Mouse (Mus musculus) midbrain, embryonic 12.5 days (tissue): ENCODE data around the gene Ntn3. TPM values are rescaled to one million over a fixed set of nuclear protein-coding genes. Genes with fewer than 3 reads are reported as not detected.

Experiments
- ATAC-seq: fragments of 200-750 bp; cut with Nextera tagmentation; 2 replicates; pipeline ENCODE4 v1.8.0; 2017; ENCODE audit warnings: low read depth, moderate TSS enrichment, moderate library complexity; ENCODE audit not compliant: low FRiP score
- H3K27ac ChIP-seq: fragments of 300-500 bp; sonication (generic); replicated peaks from 2 replicates; pipeline ENCODE4 v1.5.1; 2016; ENCODE audit warnings: mild to moderate bottlenecking
- H3K27me3 ChIP-seq: fragments of 300-500 bp; sonication (generic); 2 replicates; pipeline ENCODE4 v1.6.1; 2016; ENCODE audit warnings: mild to moderate bottlenecking
- H3K36me3 ChIP-seq: fragments of 300-500 bp; sonication (generic); 2 replicates; pipeline ENCODE4 v1.6.1; 2016
- H3K4me1 ChIP-seq: fragments of 300-500 bp; sonication (generic); 2 replicates; pipeline ENCODE4 v1.6.1; 2016
- H3K4me2 ChIP-seq: fragments of 300-500 bp; sonication (generic); replicated peaks from 2 replicates; pipeline ENCODE4 v1.6.1; 2016; ENCODE audit warnings: mild to moderate bottlenecking, moderate library complexity
- H3K4me3 ChIP-seq: fragments of 300-500 bp; sonication (generic); 2 replicates; pipeline ENCODE4 v1.5.1; 2016; ENCODE audit warnings: mild to moderate bottlenecking
- H3K9ac ChIP-seq: fragments of 300-500 bp; sonication (generic); replicated peaks from 2 replicates; pipeline ENCODE4 v1.6.1; 2016; ENCODE audit warnings: mild to moderate bottlenecking, moderate library complexity
- H3K9me3 ChIP-seq: fragments of 300-500 bp; sonication (generic); 2 replicates; pipeline ENCODE4 v1.6.1; 2016; ENCODE audit warnings: mild to moderate bottlenecking
- WGBS: fragments of 180-500 bp; shearing (Covaris S2); methylation state at CpG from one replicate; pipeline ENCODE4 v1.1.7; 2016; 5-methylcytosine and 5-hydroxymethylcytosine counted together
- polyA plus RNA-seq: library from polyadenylated mRNA; unstranded; fragments of >200 nt; fragmentation: Nextera tagmentation; extraction: Ambion mirVana; gene quantifications from 2 replicates; pipeline ENCODE4 v1.2.1, GENCODE M21; 2016

Gene Ntn3
- polyA plus RNA-seq, 1 experiment from 2014 or later: 6.9 TPM

DNA sequence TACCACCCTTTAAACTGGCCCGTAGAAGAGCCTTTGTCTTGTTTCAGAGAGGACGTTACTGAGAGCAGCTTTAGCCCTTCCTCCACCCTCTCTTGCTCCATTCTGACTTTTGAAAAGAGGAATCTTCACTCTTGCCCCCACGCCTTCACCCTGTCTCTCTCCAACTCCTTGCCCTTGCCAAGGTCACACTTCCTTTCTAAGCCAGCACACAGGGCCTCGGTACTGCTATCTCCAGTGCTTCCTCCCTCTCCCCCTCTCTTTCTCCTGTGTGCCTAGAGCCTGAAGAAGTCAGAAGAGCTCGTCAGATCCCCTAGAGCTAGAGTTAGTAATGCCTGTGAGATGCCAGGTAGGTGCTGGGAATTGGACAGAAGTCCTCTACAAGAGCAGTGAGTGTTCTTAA lies 38.6 kb downstream of the Ntn3 start:
- no peak overlapping the region for H3K27ac ChIP-seq
- H3K4me1 ChIP-seq: peaks cover 19% of the 10 kb centered on the region
- no peak overlapping the region for H3K4me2 ChIP-seq
- no peaks in the 10 kb centered on the region for H3K9me3 ChIP-seq
- no peak overlapping the region for H3K9ac ChIP-seq
- ATAC-seq: no peak
- H3K4me3 ChIP-seq: no peak overlapping the region
- H3K27me3 ChIP-seq: no peaks in the 10 kb centered on the region
- WGBS: 84% methylated on average over 5 of the region's 5 CpGs
- H3K36me3 ChIP-seq: peaks cover 12% of the 10 kb centered on the region

DNA sequence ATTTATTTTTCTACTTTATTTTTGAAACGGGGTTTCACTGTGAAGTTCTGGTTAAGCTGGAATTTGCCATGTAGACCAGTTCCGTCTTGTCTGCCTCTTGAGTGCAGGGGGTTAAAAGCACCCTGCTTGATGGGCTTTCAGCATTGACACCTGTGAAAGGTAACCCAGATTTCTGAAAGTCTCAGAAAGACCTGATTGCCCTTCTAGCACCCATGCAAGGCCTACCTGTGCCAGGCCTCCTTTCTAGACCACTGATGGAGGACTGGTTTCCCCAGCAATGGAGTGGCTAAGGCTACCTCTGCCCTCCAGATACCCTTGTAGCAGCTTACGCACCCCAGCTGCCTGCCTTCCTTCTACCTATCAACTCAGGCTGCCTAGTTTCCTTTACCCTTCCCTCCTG lies 39.2 kb downstream of the Ntn3 start:
- peak overlapping the region; percentile 89 for H3K4me2 ChIP-seq
- 67% methylated on average over 3 of the region's 3 CpGs for WGBS

DNA sequence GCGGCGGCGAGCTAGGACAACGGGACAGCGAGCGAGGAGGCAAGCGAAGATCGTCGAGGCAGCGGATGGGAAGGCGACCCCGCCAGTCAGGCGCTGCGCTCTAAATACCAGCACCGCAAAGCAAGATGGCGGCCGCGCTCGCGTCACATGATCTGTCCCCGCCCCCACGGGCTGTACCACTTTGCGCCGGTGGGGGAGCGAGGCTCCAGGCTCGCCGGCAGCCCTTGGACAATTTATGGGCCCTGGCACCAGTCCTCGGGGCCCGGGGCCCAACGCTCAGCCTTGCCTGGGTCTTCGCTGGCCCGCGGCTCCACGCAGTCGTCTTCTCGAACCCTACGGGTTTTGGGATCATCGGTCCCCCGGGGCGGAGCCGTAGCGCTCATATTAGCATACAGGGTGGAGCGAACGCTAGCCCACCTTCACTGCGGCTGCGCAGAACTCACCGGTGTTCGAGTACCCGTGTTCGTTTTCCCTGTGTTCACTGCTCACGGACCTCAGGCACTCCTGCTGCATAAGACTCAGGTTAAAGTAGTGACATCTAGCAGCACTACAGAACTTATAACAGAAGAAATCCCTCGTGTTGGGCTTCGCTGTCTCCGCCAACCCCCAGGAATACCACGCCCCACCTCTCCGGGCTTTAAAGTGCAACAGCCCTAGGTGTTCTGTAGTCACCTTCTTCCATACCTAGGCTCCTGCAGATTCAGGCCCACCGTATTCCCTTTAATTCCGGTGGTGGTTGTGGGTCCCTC lies 39.8 kb downstream of the Ntn3 start, which contains the start of gene Atp6v0c:
Gene Atp6v0c, minus strand, starts transcription at position 386 of the 749 bp plus-strand sequence.
- Histone ChIP-seq H3K27me3 (no peaks in the 10 kb centered on the region), H3K4me2 (peak within 1 kb of the TSS; percentile 89), H3K4me1 (peaks cover 23% of the 10 kb centered on the region), H3K9me3 (no peaks in the 10 kb centered on the region), H3K36me3 (peaks cover 20% of the 10 kb centered on the region), H3K27ac (peak within 1 kb of the TSS; percentile 97), H3K4me3 (peak within 1 kb of the TSS; percentile 95), H3K9ac (peak within 1 kb of the TSS; percentile 94)
- peak; percentile 87 for ATAC-seq
- under 1% methylated on average over 51 of the region's 58 CpGs for whole genome bisulfite sequencing

More for the DNA sequence above, 39.2 kb downstream of the Ntn3 start:
- no peak for ATAC-seq
- no peaks in the 10 kb centered on the region for H3K27me3 ChIP-seq
- H3K4me1 ChIP-seq: peaks cover 19% of the 10 kb centered on the region
- no peaks in the 10 kb centered on the region for H3K9me3 ChIP-seq
- H3K4me3 ChIP-seq: peak overlapping the region; percentile 95
- H3K27ac ChIP-seq: no peak overlapping the region
- H3K9ac ChIP-seq: peak overlapping the region; percentile 94; the same call in 1 of the 2 replicates
- H3K36me3 ChIP-seq: peaks cover 15% of the 10 kb centered on the region

DNA sequence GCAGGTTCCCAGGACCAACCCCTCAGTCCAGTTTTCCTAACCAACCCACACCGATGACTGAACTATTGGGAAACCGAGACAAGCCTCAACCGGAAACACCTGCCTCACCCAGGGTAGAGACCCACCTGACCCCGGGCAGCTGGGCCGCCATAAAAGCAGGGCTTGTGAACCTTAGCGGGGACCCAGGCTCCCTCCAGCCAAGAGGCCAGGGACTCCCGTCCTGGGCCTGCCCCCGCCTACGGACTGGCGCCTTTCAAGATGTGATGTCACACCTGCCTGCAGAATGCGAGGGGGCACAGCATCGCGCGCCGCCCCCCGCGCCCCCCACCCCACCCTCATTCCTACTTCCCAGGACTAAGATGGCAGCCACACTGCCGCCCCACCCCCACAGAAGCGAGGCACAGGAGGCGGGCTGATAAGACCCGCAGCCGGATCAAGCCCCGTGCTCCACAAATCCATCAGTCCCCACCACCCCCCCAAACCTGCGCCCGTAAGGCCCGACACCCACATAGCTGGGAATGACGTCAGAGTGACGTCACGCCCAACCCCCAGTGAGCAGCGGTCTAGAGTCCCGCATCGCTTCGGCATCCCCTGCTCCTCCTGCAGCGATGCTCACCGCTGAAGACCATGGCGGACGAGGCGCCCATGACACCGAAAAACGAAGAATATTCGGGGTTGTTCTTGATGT lies 40.6 kb downstream of the Ntn3 start:
- no peaks in the 10 kb centered on the region for H3K27me3 ChIP-seq
- peaks cover 23% of the 10 kb centered on the region for H3K4me1 ChIP-seq
- no peaks in the 10 kb centered on the region for H3K9me3 ChIP-seq
- peak overlapping the region; percentile 89 for H3K4me2 ChIP-seq
- peak overlapping the region; percentile 97 for H3K27ac ChIP-seq
- WGBS: under 1% methylated on average over 37 of the region's 41 CpGs
- H3K4me3 ChIP-seq: peak overlapping the region; percentile 95
- peak; percentile 64 for ATAC-seq
- H3K9ac ChIP-seq: peak overlapping the region; percentile 94
- H3K36me3 ChIP-seq: peaks cover 20% of the 10 kb centered on the region

DNA sequence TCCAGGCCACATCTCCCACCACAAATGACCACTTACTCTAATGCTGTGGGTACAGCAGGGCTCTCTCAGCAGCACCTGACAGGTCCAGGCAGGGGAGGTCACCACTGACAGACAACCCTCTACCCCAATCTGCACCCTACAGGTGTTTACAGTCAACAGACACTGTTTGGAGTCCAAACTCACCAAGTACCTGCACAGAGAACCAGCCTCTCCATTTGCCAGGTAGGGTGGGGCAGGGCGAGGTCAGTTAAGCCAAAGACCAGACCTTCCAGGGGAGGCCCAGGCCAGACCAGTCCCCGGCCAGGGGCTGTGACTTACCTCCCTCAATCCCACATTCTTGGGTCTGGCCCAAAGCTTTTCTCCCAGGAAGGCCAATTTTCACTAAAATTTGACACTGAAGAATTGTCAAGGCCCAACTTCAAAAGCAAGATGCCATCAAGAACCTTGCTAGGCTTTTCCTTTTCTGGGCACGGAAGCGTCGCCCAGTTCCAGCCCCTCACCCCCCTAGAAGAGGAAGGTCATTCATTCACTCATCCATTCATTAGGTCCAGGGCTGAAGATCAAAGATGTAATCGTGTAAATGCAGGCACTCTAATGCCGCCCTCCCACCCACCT lies 41.3 kb downstream of the Ntn3 start:
- no peak for ATAC-seq
- Histone ChIP-seq H3K4me3 (peak overlapping the region; percentile 95), H3K27me3 (no peaks in the 10 kb centered on the region), H3K9me3 (no peaks in the 10 kb centered on the region), H3K4me2 (peak overlapping the region; percentile 89), H3K36me3 (peaks cover 20% of the 10 kb centered on the region), H3K4me1 (peaks cover 25% of the 10 kb centered on the region), H3K9ac (peak overlapping the region; percentile 94), H3K27ac (peak overlapping the region; percentile 97)
- WGBS: 62% methylated on average over 7 of the region's 7 CpGs

DNA sequence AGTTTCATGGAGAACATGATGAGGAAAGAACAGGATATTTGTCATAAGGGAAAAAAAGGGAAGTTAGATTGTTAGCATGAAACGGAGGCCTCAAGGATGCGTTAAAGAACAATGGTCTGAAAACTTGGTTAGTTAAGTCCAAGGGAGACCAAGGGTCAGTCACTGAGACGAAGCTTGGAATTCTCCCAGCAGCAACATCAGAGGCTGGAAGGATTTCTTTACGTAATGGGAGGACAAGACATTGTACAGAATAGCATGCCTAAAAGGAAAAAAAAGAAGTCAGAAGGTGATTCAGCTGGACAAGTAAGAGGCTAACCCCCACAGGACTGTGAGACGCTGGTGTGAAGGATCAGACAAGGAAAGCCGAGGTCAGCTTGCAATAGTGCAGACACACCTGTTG lies 42.2 kb downstream of the Ntn3 start:
- WGBS: 91% methylated on average over 6 of the region's 6 CpGs
- H3K4me3 ChIP-seq: peak overlapping the region; percentile 95; the same call in 1 of the 2 replicates
- H3K36me3 ChIP-seq: peaks cover 20% of the 10 kb centered on the region
- no peaks in the 10 kb centered on the region for H3K27me3 ChIP-seq
- no peaks in the 10 kb centered on the region for H3K9me3 ChIP-seq
- no peak overlapping the region for H3K4me2 ChIP-seq
- H3K4me1 ChIP-seq: peaks cover 34% of the 10 kb centered on the region
- ATAC-seq: no peak
- H3K27ac ChIP-seq: no peak overlapping the region
- H3K9ac ChIP-seq: no peak overlapping the region

DNA sequence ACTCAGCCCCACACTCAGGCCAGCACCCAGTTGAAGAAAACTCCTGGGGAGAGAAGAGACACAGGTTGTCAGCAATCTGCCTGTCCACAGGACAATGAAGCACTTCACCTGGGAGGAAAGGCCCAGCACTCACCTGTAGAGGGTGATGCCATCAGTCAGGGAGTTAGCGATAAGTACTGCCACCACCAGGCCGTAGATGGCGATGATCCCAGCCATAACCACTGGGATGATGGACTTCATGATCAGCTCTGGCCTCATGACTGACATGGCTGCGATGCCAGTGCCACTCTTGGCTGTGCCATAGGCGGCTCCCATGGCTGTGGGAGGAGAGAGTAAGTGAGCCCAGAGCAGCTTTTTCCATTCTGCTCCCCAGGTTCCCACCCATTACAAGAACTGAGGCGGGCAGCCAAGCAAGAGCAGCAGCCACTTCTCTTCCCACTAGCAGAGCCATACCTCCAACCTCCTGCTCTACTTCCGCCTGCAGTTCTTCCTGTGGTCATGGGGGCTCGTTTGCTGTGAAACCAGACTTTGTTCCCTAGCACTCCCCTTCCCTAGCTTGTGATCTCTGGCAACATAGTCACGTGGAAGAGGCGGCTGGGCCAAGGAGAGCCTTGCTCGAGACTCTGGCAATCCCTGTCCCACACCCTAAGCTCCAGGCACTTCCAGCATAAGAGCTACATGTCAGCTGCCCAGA lies 44.6 kb downstream of the Ntn3 start:
- Histone ChIP-seq H3K9me3 (no peaks in the 10 kb centered on the region), H3K27ac (no peak overlapping the region), H3K36me3 (peaks cover 20% of the 10 kb centered on the region), H3K9ac (no peak overlapping the region), H3K27me3 (no peaks in the 10 kb centered on the region), H3K4me3 (no peak overlapping the region), H3K4me2 (no peak overlapping the region), H3K4me1 (peaks cover 29% of the 10 kb centered on the region)
- 80% methylated on average over 11 of the region's 11 CpGs for WGBS
- no peak for ATAC-seq

DNA sequence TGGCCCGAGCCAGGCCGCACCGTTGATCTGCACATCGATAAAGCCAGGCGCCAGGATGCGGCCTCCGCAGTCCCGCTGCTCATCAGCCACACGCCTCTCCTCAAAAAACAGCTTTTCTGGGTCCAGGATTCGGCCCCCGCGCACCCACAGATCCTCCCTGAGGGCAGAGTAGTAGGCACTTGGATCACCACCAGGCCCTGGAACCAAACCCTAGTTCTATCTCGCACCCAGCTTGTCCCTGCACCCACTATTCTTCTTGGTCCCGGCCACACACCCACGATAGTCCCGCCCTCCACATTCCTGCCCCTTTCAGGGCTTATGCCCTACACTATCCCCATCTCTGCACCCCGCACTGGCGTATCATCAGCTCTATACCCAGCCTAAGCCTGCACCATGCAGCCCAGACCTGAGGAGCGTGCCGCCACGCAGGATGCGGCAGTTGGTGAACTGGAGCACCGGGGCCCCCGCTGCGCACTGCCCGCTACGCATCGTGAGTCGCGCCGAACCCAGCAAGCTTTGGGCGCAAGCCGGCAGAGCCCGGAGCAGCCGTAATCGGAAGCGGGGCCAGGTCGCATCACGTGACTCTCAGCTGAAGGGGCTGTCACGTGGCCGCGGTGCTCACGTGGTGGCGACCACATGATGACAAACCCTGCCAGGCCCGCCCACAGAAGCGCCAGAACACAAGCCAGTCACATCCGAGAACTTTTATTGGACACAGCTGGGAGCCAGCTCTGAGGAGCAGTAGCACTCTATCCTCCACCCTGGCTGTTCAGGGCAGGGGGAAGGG lies 46.0 kb downstream of the Ntn3 start, which contains the start of gene Amdhd2:
Gene Amdhd2, minus strand, starts transcription at position 591 of the 787 bp plus-strand sequence.
- Histone ChIP-seq H3K9ac (peak within 1 kb of the TSS; percentile 80), H3K4me2 (peak within 1 kb of the TSS; percentile 98), H3K36me3 (peaks cover 20% of the 10 kb centered on the region), H3K27me3 (no peaks in the 10 kb centered on the region), H3K4me1 (peaks cover 26% of the 10 kb centered on the region), H3K9me3 (no peaks in the 10 kb centered on the region), H3K27ac (peak within 1 kb of the TSS; percentile 84), H3K4me3 (peak within 1 kb of the TSS; percentile 77)
- WGBS: 1% methylated on average over 47 of the region's 47 CpGs
- peak; percentile 92 for ATAC-seq

DNA sequence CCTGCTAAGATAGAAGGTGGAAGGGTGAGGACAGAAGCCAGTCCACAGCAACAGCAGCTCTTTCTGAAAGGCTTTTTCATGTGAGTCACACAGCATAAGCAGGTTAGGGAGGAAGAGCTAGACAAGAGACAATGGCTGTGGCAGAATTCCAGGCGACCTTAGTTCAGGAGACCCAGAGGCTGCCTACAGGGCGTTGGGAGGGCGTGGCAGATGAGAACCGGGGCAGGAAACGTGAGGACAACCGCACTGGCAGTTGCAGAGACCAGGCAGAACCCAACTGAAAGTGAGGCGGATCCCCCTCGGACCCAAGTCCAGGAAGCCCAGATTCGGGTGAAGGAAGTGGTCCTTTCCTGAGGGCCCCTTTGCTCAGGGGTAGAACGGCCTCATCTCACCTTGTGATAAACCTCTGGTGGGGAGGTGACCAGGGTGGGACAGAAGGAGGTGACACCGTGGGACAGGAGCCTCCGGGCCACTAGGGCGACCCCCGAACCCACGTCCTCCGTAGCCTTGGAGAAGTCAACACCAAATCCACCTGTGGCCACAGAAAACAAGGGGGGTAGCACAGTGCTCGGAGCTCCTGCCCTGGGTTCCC lies 46.7 kb downstream of the Ntn3 start:
- WGBS: 39% methylated on average over 17 of the region's 17 CpGs
- no peaks in the 10 kb centered on the region for H3K27me3 ChIP-seq
- H3K9ac ChIP-seq: peak overlapping the region; percentile 80
- peak; percentile 34 for ATAC-seq
- H3K4me1 ChIP-seq: peaks cover 19% of the 10 kb centered on the region
- H3K4me2 ChIP-seq: peak overlapping the region; percentile 98
- peaks cover 25% of the 10 kb centered on the region for H3K36me3 ChIP-seq
- peak overlapping the region; percentile 77 for H3K4me3 ChIP-seq
- no peak overlapping the region; the same call in 1 of the 2 replicates for H3K27ac ChIP-seq
- no peaks in the 10 kb centered on the region for H3K9me3 ChIP-seq

DNA sequence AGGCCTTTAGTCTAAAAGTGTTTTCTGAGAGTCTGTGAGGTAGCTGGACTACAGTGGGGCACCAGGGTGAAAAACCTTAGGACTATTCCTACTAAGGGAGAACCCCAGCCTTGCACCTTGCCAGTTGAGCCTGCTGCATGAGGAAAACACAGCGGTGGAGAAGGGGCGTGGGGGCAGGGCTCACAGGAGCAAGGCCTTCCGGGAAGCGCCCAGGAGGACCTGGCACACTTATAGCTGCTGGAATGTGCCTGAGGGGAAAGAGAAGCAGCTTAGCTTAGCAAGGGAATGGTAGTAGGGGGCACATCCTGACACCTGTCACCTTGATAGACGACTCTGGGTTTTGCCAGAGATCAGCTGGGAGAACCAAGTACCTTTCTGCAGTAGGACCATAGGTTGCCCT lies 47.9 kb downstream of the Ntn3 start:
- H3K4me1 ChIP-seq: peaks cover 15% of the 10 kb centered on the region
- no peaks in the 10 kb centered on the region for H3K27me3 ChIP-seq
- H3K27ac ChIP-seq: no peak overlapping the region
- peaks cover 17% of the 10 kb centered on the region for H3K36me3 ChIP-seq
- no peak for ATAC-seq
- WGBS: 80% methylated on average over 5 of the region's 5 CpGs
- H3K4me3 ChIP-seq: no peak overlapping the region
- H3K4me2 ChIP-seq: no peak overlapping the region
- no peaks in the 10 kb centered on the region for H3K9me3 ChIP-seq
- H3K9ac ChIP-seq: no peak overlapping the region
